Mouse (Mus musculus): ENCODE results near the gene Miga1.
"Not testable (repeated sequence)": the region's sequence is repeated elsewhere in the genome, so short reads cannot be mapped to it uniquely, and the experiment has no call there.

Miga1 gene

GRCm38 (mm10) chr3:152321765-152322547, 18.3 kb downstream of the Miga1 start:
- in situ Hi-C loops (cut with MboI, MseI) = no loop called here

GRCm38 (mm10) chr3:152320972-152321645, 19.1 kb downstream of the Miga1 start:
- in situ Hi-C loops (cut with MboI, MseI) = no loop called here

- in situ Hi-C loops (cut with MboI, MseI) = not testable (repeated sequence)
These were observed 23.6 kb downstream of the Miga1 start for GRCm38 (mm10) chr3:152316447-152317173.

- in situ Hi-C loops (cut with MboI, MseI) = no loop called here
These were observed 24.6 kb downstream of the Miga1 start for GRCm38 (mm10) chr3:152315613-152316012.

- in situ Hi-C loops (cut with MboI, MseI) = not testable (repeated sequence)
These were observed 25.5 kb downstream of the Miga1 start for GRCm38 (mm10) chr3:152314666-152315065.

GRCm38 (mm10) chr3:152309250-152309645, 31.0 kb downstream of the Miga1 start:
- in situ Hi-C loops (cut with MboI, MseI) = loop anchor here (10.0 kb wide), 1 partner anchor 726 kb away; no protein-coding TSS in a partner anchor

- in situ Hi-C loops (cut with MboI, MseI) = loop anchor here (10.0 kb wide), 1 partner anchor 726 kb away; no protein-coding TSS in a partner anchor
These were observed 31.5 kb downstream of the Miga1 start for GRCm38 (mm10) chr3:152308485-152309249.

DNA sequence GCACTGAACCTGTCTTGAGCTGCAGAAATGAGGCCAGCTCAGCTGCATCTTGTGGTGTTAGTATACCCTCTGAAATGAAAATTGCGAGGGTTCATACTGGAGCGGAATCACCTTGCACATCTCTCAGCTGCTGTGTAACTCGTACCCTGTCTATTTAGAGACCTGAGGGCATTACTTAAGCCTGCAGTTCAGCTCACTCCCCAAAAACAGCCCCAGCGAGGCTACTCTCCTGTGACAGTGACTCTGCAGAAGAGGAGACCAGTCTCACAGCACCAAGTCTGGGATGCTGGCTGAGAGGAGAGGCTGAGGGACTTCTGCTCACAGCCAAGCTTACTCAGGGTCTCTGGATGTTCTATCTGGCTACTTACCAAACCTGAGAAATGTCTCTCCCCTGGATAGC, 34.2 kb downstream of the Miga1 start:
- in situ Hi-C loops (cut with MboI, MseI) = loop anchor here (10.0 kb wide), 1 partner anchor 729 kb away; no protein-coding TSS in a partner anchor

GRCm38 (mm10) chr3:152305080-152305479, 35.1 kb downstream of the Miga1 start:
- in situ Hi-C loops (cut with MboI, MseI) = loop anchor here (10.0 kb wide), 1 partner anchor 730 kb away; no protein-coding TSS in a partner anchor

DNA sequence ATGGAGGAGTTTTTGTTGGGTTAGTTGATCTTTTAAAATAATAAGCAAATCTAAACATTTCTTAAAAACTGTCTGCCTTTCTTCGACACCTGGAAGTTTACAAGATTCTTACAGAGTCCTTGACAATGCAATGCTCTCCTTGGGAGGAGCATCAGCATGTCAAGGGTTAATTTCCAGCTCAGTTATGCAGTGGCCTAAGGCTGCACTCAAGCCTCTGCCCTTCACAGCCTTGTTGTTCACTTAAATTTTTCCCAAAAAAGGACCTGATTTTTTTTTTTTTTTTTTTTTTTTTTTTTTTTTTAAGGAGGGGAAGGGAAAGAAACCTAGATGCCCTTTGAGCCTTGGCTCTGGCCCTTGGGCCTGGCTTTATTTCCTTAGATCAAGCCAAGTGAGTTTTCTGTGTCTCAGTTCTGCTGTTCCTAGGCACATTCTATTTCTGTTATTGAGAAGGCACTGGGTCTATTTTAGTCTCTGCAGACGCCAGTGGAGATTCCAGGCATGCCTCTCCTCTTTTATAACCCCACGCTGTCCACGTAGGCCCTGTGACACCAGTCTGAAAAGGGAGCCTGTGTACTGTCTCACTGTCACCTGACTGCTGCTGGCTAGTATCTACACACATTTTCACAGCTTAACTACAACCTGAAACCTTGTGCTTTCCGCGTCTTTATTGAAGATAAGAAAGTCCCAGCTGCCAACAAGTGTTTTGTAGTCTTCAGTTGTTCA, 36.0 kb downstream of the Miga1 start:
- in situ Hi-C loops (cut with MboI, MseI) = loop anchor here (10.0 kb wide), 1 partner anchor 731 kb away; no protein-coding TSS in a partner anchor

DNA sequence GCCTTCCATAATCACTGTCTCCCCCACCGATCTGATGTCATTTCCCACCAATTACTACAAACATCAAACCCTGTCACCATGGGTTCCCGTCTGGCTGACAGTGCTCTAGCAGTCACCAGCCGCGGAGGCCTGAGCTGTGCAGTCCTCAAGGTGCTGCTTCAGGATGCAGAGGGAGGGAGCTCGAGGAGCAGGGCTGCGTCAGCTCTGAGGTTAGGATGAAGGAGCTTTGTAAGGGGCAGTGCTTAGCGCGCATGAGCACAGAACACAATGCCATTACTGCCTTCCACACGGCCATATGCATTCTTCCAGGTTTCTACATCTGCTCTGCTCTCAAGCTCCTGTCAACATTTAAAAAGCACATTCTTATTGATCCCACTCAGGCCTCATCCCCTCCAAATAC, 37.2 kb downstream of the Miga1 start:
- in situ Hi-C loops (cut with MboI, MseI) = loop anchor here (10.0 kb wide), 1 partner anchor 732 kb away; no protein-coding TSS in a partner anchor

- in situ Hi-C loops (cut with MboI, MseI) = loop anchor here (10.0 kb wide), 1 partner anchor 734 kb away; no protein-coding TSS in a partner anchor
These were observed 39.5 kb downstream of the Miga1 start for GRCm38 (mm10) chr3:152300376-152301337.

GRCm38 (mm10) chr3:152295896-152296295, 44.3 kb downstream of the Miga1 start:
- in situ Hi-C loops (cut with MboI, MseI) = loop anchor here (10.0 kb wide), 1 partner anchor 581 kb away; no protein-coding TSS in a partner anchor

DNA sequence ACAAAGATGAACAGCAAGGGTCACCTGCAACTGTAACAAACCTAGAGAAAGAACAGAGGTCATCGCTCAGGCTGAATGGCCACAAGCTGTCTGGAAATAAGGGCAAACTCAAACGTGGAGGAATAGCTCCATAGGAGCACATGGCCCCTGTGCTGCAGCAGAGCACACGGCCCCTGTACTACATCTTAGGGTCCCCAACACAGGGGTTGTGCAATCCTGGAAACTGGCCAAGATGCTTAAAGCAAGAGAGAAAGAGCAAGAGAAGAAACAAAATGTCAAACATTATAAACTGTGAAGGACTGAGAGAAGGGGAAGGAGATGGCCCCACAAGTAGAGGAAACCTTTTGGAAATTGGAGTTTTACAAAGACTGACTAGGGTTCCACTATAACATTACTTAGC, 45.8 kb downstream of the Miga1 start:
- in situ Hi-C loops (cut with MboI, MseI) = loop anchor here (10.0 kb wide), 1 partner anchor 580 kb away; no protein-coding TSS in a partner anchor

- in situ Hi-C loops (cut with MboI, MseI) = loop anchor here (10.0 kb wide), 1 partner anchor 579 kb away; no protein-coding TSS in a partner anchor
These were observed 46.6 kb downstream of the Miga1 start for GRCm38 (mm10) chr3:152293530-152294181.

DNA sequence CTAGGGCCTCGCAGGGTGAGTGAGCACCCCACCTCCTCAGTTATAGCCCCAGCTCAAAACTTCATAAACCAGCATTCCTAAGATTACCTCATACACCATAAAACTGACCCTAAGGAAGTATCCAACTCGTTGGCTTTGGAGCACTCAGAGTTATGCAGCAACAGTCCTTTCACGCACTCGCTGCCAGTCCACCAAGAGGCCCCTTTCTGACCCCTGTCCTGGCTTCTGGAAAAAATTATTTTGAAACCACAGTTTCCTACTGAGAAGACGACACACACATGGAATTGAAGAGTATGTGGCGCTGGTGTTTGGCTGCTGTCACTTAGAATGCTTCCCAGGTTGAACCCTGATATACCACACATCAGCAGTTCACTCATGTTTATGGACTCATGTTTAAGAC, 48.3 kb downstream of the Miga1 start:
- in situ Hi-C loops (cut with MboI, MseI) = loop anchor here (10.0 kb wide), 1 partner anchor 577 kb away; no protein-coding TSS in a partner anchor

DNA sequence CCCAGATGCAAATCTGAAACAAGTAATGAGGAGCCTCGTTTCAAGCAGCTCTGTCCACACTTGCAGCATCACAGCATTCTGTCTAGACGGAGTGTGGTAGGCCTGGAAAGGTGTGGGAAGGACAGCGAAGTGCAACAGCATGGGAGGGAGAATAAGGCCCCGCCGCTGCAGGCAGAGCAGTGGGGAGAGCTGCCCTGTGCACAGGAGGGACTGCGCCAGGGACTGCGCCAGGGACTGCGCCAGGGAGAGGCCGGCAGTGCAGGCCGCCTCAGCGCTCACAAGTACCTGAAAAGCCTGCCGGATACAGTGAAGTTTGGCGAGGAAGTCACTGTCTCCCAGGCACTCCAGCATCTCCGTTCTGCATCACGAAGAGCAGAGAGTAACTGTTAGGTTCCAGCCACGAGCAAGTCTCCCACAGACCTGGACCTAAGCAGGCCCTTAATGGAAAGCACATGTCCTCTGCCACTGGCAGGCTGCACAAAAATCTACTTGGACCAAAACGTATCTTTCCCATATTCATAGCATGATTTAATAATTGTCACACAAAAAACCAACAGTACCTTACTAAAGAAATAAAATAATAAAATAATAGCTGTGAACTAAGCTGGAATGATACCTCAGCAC, 49.9 kb downstream of the Miga1 start:
- in situ Hi-C loops (cut with MboI, MseI) = loop anchor here (10.0 kb wide), 1 partner anchor 575 kb away; no protein-coding TSS in a partner anchor

- in situ Hi-C loops (cut with MboI, MseI) = no loop called here
These were observed 51.5 kb downstream of the Miga1 start for GRCm38 (mm10) chr3:152288740-152289139.

Measured in T-helper 2 cell (primary cell).